Mouse (Mus musculus) C2C12 (cell line): ENCODE data around the gene Ip6k2.

Experiments used
- CTCF ChIP-seq: IDR thresholded peaks from one replicate; pipeline ENCODE4 v1.5.1; 2011; ENCODE audit not compliant: control insufficient read depth, insufficient read depth, insufficient read length
- USF1 ChIP-seq: IDR thresholded peaks from one replicate; pipeline ENCODE4 v1.6.1; 2011; ENCODE audit warnings: low read depth, mild to moderate bottlenecking, control low read depth, moderate library complexity

DNA sequence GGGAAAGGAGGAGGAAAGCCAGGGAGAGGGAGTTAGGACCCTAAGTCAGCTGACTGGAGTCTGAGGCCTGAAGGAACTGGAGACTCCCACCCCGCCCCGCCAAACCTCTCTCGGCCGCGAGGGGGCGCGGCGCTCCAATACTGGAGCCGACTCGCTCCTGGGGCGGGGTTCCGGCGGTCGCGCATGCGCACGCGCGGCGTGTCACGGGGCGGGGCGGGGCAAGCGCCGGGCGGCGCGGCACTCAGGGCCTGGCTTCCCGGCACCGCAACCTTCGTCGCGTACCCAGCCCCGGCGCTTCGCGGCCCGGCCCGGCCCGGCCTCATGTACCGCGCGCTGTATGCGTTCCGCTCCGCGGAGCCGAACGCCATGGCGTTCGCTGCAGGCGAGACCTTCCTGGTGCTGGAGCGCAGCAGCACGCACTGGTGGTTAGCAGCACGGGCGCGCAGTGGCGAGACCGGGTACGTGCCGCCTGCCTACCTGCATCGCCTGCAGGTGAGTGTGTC lies 24.6 kb downstream of the Ip6k2 start, which contains the start of gene Nckipsd:
- TF ChIP-seq CTCF (peak; percentile 88), USF1 (peak; percentile 20)
